Mouse (Mus musculus) lung, embryonic 16.5 days (tissue): ENCODE measurements at regions not wholly inside any gene's neighbourhood (a gene's known extent, or its start where the extent isn't known, plus 50 kb on each side); places are given as distances from the start of the nearest gene placed in this dataset.

Experiments
- ATAC-seq: fragments of 200-750 bp; cut with Nextera tagmentation; 2 replicates; pipeline ENCODE4 v1.8.0; 2017; ENCODE audit warnings: low read depth, mild to moderate bottlenecking, moderate library complexity
- H3K27ac ChIP-seq: fragments of 300-500 bp; sonication (generic); 2 replicates; pipeline ENCODE4 v1.5.1; 2014; ENCODE audit warnings: mild to moderate bottlenecking, control low read depth, low read length
- H3K27me3 ChIP-seq: fragments of 300-500 bp; sonication (generic); 2 replicates; pipeline ENCODE4 v1.6.1; 2014; ENCODE audit warnings: low read depth, low read length, mixed read lengths; ENCODE audit not compliant: control insufficient read depth, insufficient read depth
- H3K36me3 ChIP-seq: fragments of 300-500 bp; sonication (generic); 2 replicates; pipeline ENCODE4 v1.6.1; 2014; ENCODE audit warnings: low read length; ENCODE audit not compliant: control insufficient read depth, insufficient read depth
- H3K4me1 ChIP-seq: fragments of 300-500 bp; sonication (generic); replicated peaks from 2 replicates; pipeline ENCODE4 v1.6.1; 2014; ENCODE audit warnings: low read length, mixed read lengths; ENCODE audit not compliant: control insufficient read depth, insufficient read depth
- H3K4me2 ChIP-seq: fragments of 300-500 bp; sonication (generic); 2 replicates; pipeline ENCODE4 v1.6.1; 2014; ENCODE audit warnings: low read depth, low read length, control low read depth
- H3K4me3 ChIP-seq: fragments of 300-500 bp; sonication (generic); 2 replicates; pipeline ENCODE4 v1.5.1; 2014; ENCODE audit warnings: mild to moderate bottlenecking, low read length, control low read depth
- H3K9ac ChIP-seq: fragments of 300-500 bp; sonication (generic); 2 replicates; pipeline ENCODE4 v1.6.1; 2014; ENCODE audit warnings: low read length, control low read depth
- H3K9me3 ChIP-seq: fragments of 300-500 bp; sonication (generic); 2 replicates; pipeline ENCODE4 v1.6.1; 2016; ENCODE audit warnings: low read length; ENCODE audit not compliant: control insufficient read depth
- WGBS: fragments of 180-500 bp; shearing (Covaris S2); extraction: QIAGEN DNeasy Blood & Tissue Kit; methylation state at CpG from one replicate; pipeline ENCODE4 v1.1.7; 2014; 5-methylcytosine and 5-hydroxymethylcytosine counted together

GRCm38 (mm10) chr8:76183836-76184235 is 715.4 kb upstream of the Nr3c2 start:
- Histone ChIP-seq H3K9ac (no peak overlapping the region), H3K9me3 (no peaks in the 10 kb centered on the region), H3K4me2 (no peak overlapping the region), H3K4me1 (no peaks in the 10 kb centered on the region), H3K4me3 (no peak overlapping the region), H3K27me3 (no peaks in the 10 kb centered on the region), H3K27ac (no peak overlapping the region), H3K36me3 (no peaks in the 10 kb centered on the region)
- ATAC-seq, result no peak

- H3K4me2 ChIP-seq, result no peak overlapping the region
- H3K4me3 ChIP-seq, result no peak overlapping the region
- no peaks in the 10 kb centered on the region for H3K27me3 ChIP-seq
- no peak overlapping the region for H3K27ac ChIP-seq
- H3K4me1 ChIP-seq, result no peaks in the 10 kb centered on the region
- 66% methylated on average over 5 of the region's 5 CpGs for WGBS
- H3K36me3 ChIP-seq, result no peaks in the 10 kb centered on the region
- no peaks in the 10 kb centered on the region for H3K9me3 ChIP-seq
- no peak for ATAC-seq
- H3K9ac ChIP-seq, result no peak overlapping the region
Observed at GRCm38 (mm10) chr8:76187293-76187692, 711.9 kb upstream of the Nr3c2 start.

- H3K27me3 ChIP-seq, result no peaks in the 10 kb centered on the region
- no peaks in the 10 kb centered on the region for H3K36me3 ChIP-seq
- no peaks in the 10 kb centered on the region for H3K4me1 ChIP-seq
- H3K9ac ChIP-seq, result no peak overlapping the region
- H3K27ac ChIP-seq, result no peak overlapping the region
- H3K4me3 ChIP-seq, result no peak overlapping the region
- WGBS, result 73% methylated on average over 4 of the region's 4 CpGs
- ATAC-seq, result no peak
- no peak overlapping the region for H3K4me2 ChIP-seq
- no peaks in the 10 kb centered on the region for H3K9me3 ChIP-seq
Observed at GRCm38 (mm10) chr8:76211891-76212290, 687.4 kb upstream of the Nr3c2 start.

GRCm38 (mm10) chr8:76217819-76218580 is 681.2 kb upstream of the Nr3c2 start:
- Histone ChIP-seq H3K27ac (no peak overlapping the region), H3K9me3 (no peaks in the 10 kb centered on the region), H3K9ac (no peak overlapping the region), H3K27me3 (no peaks in the 10 kb centered on the region), H3K36me3 (no peaks in the 10 kb centered on the region), H3K4me3 (no peak overlapping the region), H3K4me1 (no peaks in the 10 kb centered on the region), H3K4me2 (no peak overlapping the region)
- ATAC-seq, result no peak
- whole genome bisulfite sequencing, result 66% methylated on average over 4 of the region's 4 CpGs

GRCm38 (mm10) chr8:76230847-76231246 is 668.4 kb upstream of the Nr3c2 start:
- H3K36me3 ChIP-seq, result no peaks in the 10 kb centered on the region
- H3K9ac ChIP-seq, result no peak overlapping the region
- no peak for ATAC-seq
- no peak overlapping the region for H3K27ac ChIP-seq
- no peak overlapping the region for H3K4me2 ChIP-seq
- H3K9me3 ChIP-seq, result no peaks in the 10 kb centered on the region
- no peaks in the 10 kb centered on the region for H3K4me1 ChIP-seq
- no peaks in the 10 kb centered on the region for H3K27me3 ChIP-seq
- H3K4me3 ChIP-seq, result no peak overlapping the region
- WGBS, result 29% methylated on average over 1 of the region's 1 CpGs

GRCm38 (mm10) chr8:76249194-76249593 is 650.0 kb upstream of the Nr3c2 start:
- WGBS, result 56% methylated on average over 3 of the region's 3 CpGs
- H3K27ac ChIP-seq, result no peak overlapping the region
- no peak overlapping the region for H3K4me3 ChIP-seq
- no peaks in the 10 kb centered on the region for H3K9me3 ChIP-seq
- H3K9ac ChIP-seq, result no peak overlapping the region
- H3K27me3 ChIP-seq, result no peaks in the 10 kb centered on the region
- H3K4me2 ChIP-seq, result no peak overlapping the region
- H3K36me3 ChIP-seq, result no peaks in the 10 kb centered on the region
- ATAC-seq, result no peak
- no peaks in the 10 kb centered on the region for H3K4me1 ChIP-seq

GRCm38 (mm10) chr8:76252161-76253010 is 646.9 kb upstream of the Nr3c2 start:
- no peak for ATAC-seq
- no peak overlapping the region for H3K4me3 ChIP-seq
- H3K36me3 ChIP-seq, result no peaks in the 10 kb centered on the region
- no peak overlapping the region for H3K27ac ChIP-seq
- no peaks in the 10 kb centered on the region for H3K9me3 ChIP-seq
- H3K4me1 ChIP-seq, result no peaks in the 10 kb centered on the region
- H3K27me3 ChIP-seq, result no peaks in the 10 kb centered on the region
- H3K9ac ChIP-seq, result no peak overlapping the region
- WGBS, result 69% methylated on average over 9 of the region's 9 CpGs
- no peak overlapping the region for H3K4me2 ChIP-seq
